Comparison of ENCODE assay signal across 23 mouse cellular contexts in genomic region chr5:151210060-151210459, GRCm38 (mm10). TPM values are rescaled to one million over a fixed set of nuclear protein-coding genes. Genes with fewer than 3 reads are reported as not detected.
"Had no signal": no experiment of that assay in that cellular context is flagged by ENCODE, and none has a peak within 500 bp of the region (broad histone marks: within the 10 kb centered on the region; RNA-seq: fewer than 3 reads in every experiment).

No protein-coding gene starts in this region.

- H3K4me1 ChIP-seq: kidney, embryonic 15.5 days; liver, embryonic 12.5 days; liver, embryonic 15.5 days; lung, embryonic 15.5 days; midbrain, embryonic 12.5 days; midbrain, embryonic 15.5 days; neural tube, embryonic 13.5 days had no signal

- H3K27ac ChIP-seq: kidney, embryonic 15.5 days; layer of hippocampus, adult 2 months; left cerebral cortex, adult 2 months; liver, embryonic 12.5 days; liver, embryonic 15.5 days; lung, embryonic 15.5 days; midbrain, embryonic 12.5 days; midbrain, embryonic 15.5 days; neural tube, embryonic 13.5 days had no signal

- DNase-seq: kidney, adult 8-10 months; kidney, postnatal 10 days; layer of hippocampus, adult 9-11 months; layer of hippocampus, postnatal 36 days; lung, adult 18-20 months; lung, postnatal 10 days; lung, postnatal 36 days; retina, postnatal 1 day; right cerebral cortex, postnatal 25 days; spleen, adult 18-20 months; thymus, adult 18-20 months; thymus, postnatal 36 days had no signal

- H3K36me3 ChIP-seq: kidney, embryonic 15.5 days; liver, embryonic 12.5 days; liver, embryonic 15.5 days; lung, embryonic 15.5 days; midbrain, embryonic 12.5 days; midbrain, embryonic 15.5 days; neural tube, embryonic 13.5 days had no signal

- ATAC-seq: liver, embryonic 12.5 days; midbrain, embryonic 15.5 days had no signal

- H3K27me3 ChIP-seq: kidney, embryonic 15.5 days; liver, embryonic 12.5 days; liver, embryonic 15.5 days; lung, embryonic 15.5 days; midbrain, embryonic 12.5 days; midbrain, embryonic 15.5 days; neural tube, embryonic 13.5 days had no signal

- H3K4me3 ChIP-seq: kidney, embryonic 15.5 days; layer of hippocampus, adult 2 months; left cerebral cortex, adult 2 months; liver, embryonic 12.5 days; liver, embryonic 15.5 days; lung, embryonic 15.5 days; midbrain, embryonic 12.5 days; midbrain, embryonic 15.5 days; neural tube, embryonic 13.5 days had no signal

- H3K9ac ChIP-seq: kidney, embryonic 15.5 days; liver, embryonic 12.5 days; liver, embryonic 15.5 days; lung, embryonic 15.5 days; midbrain, embryonic 12.5 days; midbrain, embryonic 15.5 days; neural tube, embryonic 13.5 days had no signal

RNA-seq across cellular contexts. Expression of gene Stard13, which starts 23.6 kb away (rescaled TPM):
- total RNA-seq: megakaryocyte progenitor cell, adult 5-6 weeks; neutrophil, adult 5-6 weeks had no signal
